ENCODE assay signal across 8 mouse cellular contexts in the genomic region with DNA sequence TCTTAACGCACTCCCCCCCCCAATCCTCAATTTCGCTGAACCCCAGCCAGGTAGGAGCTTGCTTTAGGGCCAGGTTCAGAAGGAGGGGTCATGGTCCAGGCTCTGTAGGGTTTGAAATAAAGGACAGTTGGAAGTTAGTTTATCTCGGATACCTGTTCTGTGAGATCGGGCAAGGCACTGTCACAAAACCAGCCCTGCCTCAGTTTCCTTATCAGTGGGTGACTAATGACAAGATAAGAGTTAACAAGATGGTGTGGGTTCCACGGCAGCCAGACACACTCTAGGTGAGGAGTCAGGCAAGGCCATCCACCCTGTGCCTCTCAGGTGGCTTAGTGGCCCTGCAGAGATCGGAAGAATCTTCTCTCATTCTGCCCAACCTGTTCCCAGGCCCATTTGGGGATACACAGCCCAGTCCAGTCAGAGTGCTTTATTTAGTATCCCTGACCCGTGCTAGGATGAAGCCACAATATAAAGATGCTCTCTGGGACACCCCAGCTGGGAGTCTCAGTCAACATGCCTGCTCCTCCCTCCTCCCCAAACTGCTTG. TPM values are rescaled to one million over a fixed set of nuclear protein-coding genes. Genes with fewer than 3 reads are reported as not detected.
DNase-seq lines count a peak whose midpoint lies in the region; ATAC-seq and TF ChIP-seq lines count a peak whose summit lies in the region.

No protein-coding gene starts in this region.

- no peak for TF ChIP-seq POLR2A in lung, adult 2 months (IDR thresholded peaks at IDR 0.05; ENCODE audit: borderline replicate concordance, extremely low read depth, low read depth, low read length)

- H3K27me3 ChIP-seq in kidney, postnatal 0 days (ENCODE audit: insufficient read depth, low read length): no peaks in the 10 kb centered on the region
- H3K27me3 ChIP-seq in forebrain, embryonic 10.5 days (ENCODE audit: poor library complexity, severe bottlenecking): peaks cover 15% of the 10 kb centered on the region
- H3K27me3 ChIP-seq in intestine, postnatal 0 days (replicated peaks; ENCODE audit: control insufficient read depth, insufficient read depth, low read length): no peaks in the 10 kb centered on the region
- H3K27me3 ChIP-seq in neural tube, embryonic 12.5 days (replicated peaks): no peaks in the 10 kb centered on the region

- DNase-seq in kidney, postnatal 0 days (ENCODE audit: low spot score): no peak
- no peak for DNase-seq in kidney, adult 18-20 months
- DNase-seq in forebrain, embryonic 10.5 days (ENCODE audit: extremely low spot score, low spot score): no peak
- DNase-seq in embryo, embryonic 10 days (ENCODE audit: low spot score): no peak
- DNase-seq in lung, adult 2 months: no peak
- DNase-seq in left cerebral cortex, postnatal 14 days (ENCODE audit: low spot score in 2 of 2): no peak

- intact Hi-C loops in left cerebral cortex, postnatal 14 days (cut with DNase I): loop anchor here (2.0 kb wide), 1 partner anchor 49 kb away; no protein-coding TSS in a partner anchor

- no peak overlapping the region for H3K27ac ChIP-seq in kidney, postnatal 0 days
- H3K27ac ChIP-seq in forebrain, embryonic 10.5 days: no peak overlapping the region
- H3K27ac ChIP-seq in intestine, postnatal 0 days (ENCODE audit: low read depth, low read length): no peak overlapping the region
- no peak overlapping the region for H3K27ac ChIP-seq in neural tube, embryonic 12.5 days

- 75% methylated on average over 7 of the region's 7 CpGs for WGBS in kidney, postnatal 0 days
- WGBS in forebrain, embryonic 10.5 days: 77% methylated on average over 7 of the region's 7 CpGs
- 59% methylated on average over 7 of the region's 7 CpGs for WGBS in intestine, postnatal 0 days
- 77% methylated on average over 7 of the region's 7 CpGs for WGBS in neural tube, embryonic 12.5 days
- whole genome bisulfite sequencing in lung, adult 2 months: 73% methylated on average over 7 of the region's 7 CpGs

- H3K4me3 ChIP-seq in kidney, postnatal 0 days (replicated peaks; ENCODE audit: low read depth, low read length): peak overlapping the region; percentile 86
- H3K4me3 ChIP-seq in forebrain, embryonic 10.5 days: peak overlapping the region; percentile 91
- no peak overlapping the region for H3K4me3 ChIP-seq in intestine, postnatal 0 days (ENCODE audit: low read depth, low read length)
- H3K4me3 ChIP-seq in neural tube, embryonic 12.5 days: peak overlapping the region; percentile 78
- no peak overlapping the region for H3K4me3 ChIP-seq in lung, adult 2 months (replicated peaks; ENCODE audit: extremely low read depth, low read depth, low read length)

- H3K9me3 ChIP-seq in kidney, postnatal 0 days (replicated peaks; ENCODE audit: low read length): no peaks in the 10 kb centered on the region
- no peaks in the 10 kb centered on the region for H3K9me3 ChIP-seq in forebrain, embryonic 10.5 days
- no peaks in the 10 kb centered on the region for H3K9me3 ChIP-seq in intestine, postnatal 0 days (ENCODE audit: control insufficient read depth)
- H3K9me3 ChIP-seq in neural tube, embryonic 12.5 days: no peaks in the 10 kb centered on the region

- H3K4me1 ChIP-seq in kidney, postnatal 0 days (replicated peaks; ENCODE audit: insufficient read depth, low read length): peaks cover 50% of the 10 kb centered on the region
- H3K4me1 ChIP-seq in forebrain, embryonic 10.5 days: peaks cover 49% of the 10 kb centered on the region
- peaks cover 13% of the 10 kb centered on the region for H3K4me1 ChIP-seq in intestine, postnatal 0 days (replicated peaks; ENCODE audit: control insufficient read depth, insufficient read depth, low read length)
- H3K4me1 ChIP-seq in neural tube, embryonic 12.5 days: peaks cover 41% of the 10 kb centered on the region
- H3K4me1 ChIP-seq in lung, adult 2 months (ENCODE audit: control insufficient read depth, insufficient read depth, low read length): peaks cover 3% of the 10 kb centered on the region; the same call in 1 of the 2 replicates

- no peak for ATAC-seq in kidney, postnatal 0 days (replicated peaks; ENCODE audit: low FRiP score, low read depth)
- no peak for ATAC-seq in intestine, postnatal 0 days
- ATAC-seq in neural tube, embryonic 12.5 days (ENCODE audit: low FRiP score, low read depth): no peak

- TF ChIP-seq CTCF in kidney, postnatal 0 days (IDR thresholded peaks at IDR 0.05; ENCODE audit: low read depth): no peak
- TF ChIP-seq CTCF in intestine, postnatal 0 days (IDR thresholded peaks at IDR 0.05; ENCODE audit: low read depth): no peak
- TF ChIP-seq CTCF in lung, adult 2 months (IDR thresholded peaks at IDR 0.05; ENCODE audit: insufficient read depth, low read length): no peak

- H3K36me3 ChIP-seq in kidney, postnatal 0 days (ENCODE audit: insufficient read depth, low read length): no peaks in the 10 kb centered on the region
- peaks cover 19% of the 10 kb centered on the region; the same call in 1 of the 2 replicates for H3K36me3 ChIP-seq in forebrain, embryonic 10.5 days (replicated peaks)
- H3K36me3 ChIP-seq in intestine, postnatal 0 days (ENCODE audit: control insufficient read depth, insufficient read depth): no peaks in the 10 kb centered on the region
- no peaks in the 10 kb centered on the region for H3K36me3 ChIP-seq in neural tube, embryonic 12.5 days

- peak overlapping the region; percentile 96 for H3K4me2 ChIP-seq in kidney, postnatal 0 days (ENCODE audit: low read length)
- peak overlapping the region; percentile 97 for H3K4me2 ChIP-seq in intestine, postnatal 0 days (replicated peaks; ENCODE audit: low read depth)
- H3K4me2 ChIP-seq in neural tube, embryonic 12.5 days (replicated peaks): peak overlapping the region; percentile 83

- peak overlapping the region; percentile 90; the same call in 1 of the 2 replicates for H3K9ac ChIP-seq in kidney, postnatal 0 days (ENCODE audit: low read depth, low read length)
- no peak overlapping the region for H3K9ac ChIP-seq in intestine, postnatal 0 days (ENCODE audit: low read depth, low read length)
- peak overlapping the region; percentile 90 for H3K9ac ChIP-seq in neural tube, embryonic 12.5 days

RNA-seq across cellular contexts. Expression of a gene that starts 2.4 kb away (rescaled TPM):
- polyA plus RNA-seq in kidney, postnatal 0 days (2015; fragmentation: Nextera tagmentation; extraction: Ambion mirVana): 13.3 and 13.5 TPM in 2 replicates
- 13.9 and 16.2 TPM in 2 replicates for polyA plus RNA-seq in forebrain, embryonic 10.5 days (2016; fragmentation: Nextera tagmentation; extraction: Ambion mirVana)
- polyA plus RNA-seq in intestine, postnatal 0 days (2015; fragmentation: Nextera tagmentation; extraction: Ambion mirVana): 5.6 and 6.4 TPM in 2 replicates
- polyA plus RNA-seq in neural tube, embryonic 12.5 days (2016; fragmentation: Nextera tagmentation; extraction: Ambion mirVana): 29.9 and 33.3 TPM in 2 replicates
- 21.5 and 24.4 TPM in 2 replicates for polyA plus RNA-seq in lung, adult 2 months (2012; rRNA removed)
- total RNA-seq in left cerebral cortex, postnatal 14 days (2021): 10 to 100 TPM; 37.2 to 44.3 TPM

RNA-seq across cellular contexts. Expression of a gene that starts 26.3 kb away (rescaled TPM):
- 2.9 TPM in 2 replicates for polyA plus RNA-seq in kidney, postnatal 0 days (2015; fragmentation: Nextera tagmentation; extraction: Ambion mirVana)
- 2.4 and 2.6 TPM in 2 replicates for polyA plus RNA-seq in forebrain, embryonic 10.5 days (2016; fragmentation: Nextera tagmentation; extraction: Ambion mirVana)
- 0.33 and 0.39 TPM in 2 replicates for polyA plus RNA-seq in intestine, postnatal 0 days (2015; fragmentation: Nextera tagmentation; extraction: Ambion mirVana)
- 3.6 TPM in 2 replicates for polyA plus RNA-seq in neural tube, embryonic 12.5 days (2016; fragmentation: Nextera tagmentation; extraction: Ambion mirVana)
- 16.0 and 16.2 TPM in 2 replicates for polyA plus RNA-seq in lung, adult 2 months (2012; rRNA removed)
- 1 to 10 TPM; 2.2 to 3.1 TPM for total RNA-seq in left cerebral cortex, postnatal 14 days (2021)

Comparison
In these comparisons a context has a peak if more than half of its experiments do, and no peak if none do; other contexts are left out.
1. H3K4me3 ChIP-seq: peak in kidney, postnatal 0 days (single experiment), forebrain, embryonic 10.5 days (single experiment) and neural tube, embryonic 12.5 days (single experiment); none in intestine, postnatal 0 days (single experiment) and lung, adult 2 months (single experiment).
2. Peak in every context shown above with its lines, with median percentiles within 50 percentile points of each other: H3K4me2 ChIP-seq.